Mouse (Mus musculus): ENCODE measurements around the gene Cluap1.

DNA sequence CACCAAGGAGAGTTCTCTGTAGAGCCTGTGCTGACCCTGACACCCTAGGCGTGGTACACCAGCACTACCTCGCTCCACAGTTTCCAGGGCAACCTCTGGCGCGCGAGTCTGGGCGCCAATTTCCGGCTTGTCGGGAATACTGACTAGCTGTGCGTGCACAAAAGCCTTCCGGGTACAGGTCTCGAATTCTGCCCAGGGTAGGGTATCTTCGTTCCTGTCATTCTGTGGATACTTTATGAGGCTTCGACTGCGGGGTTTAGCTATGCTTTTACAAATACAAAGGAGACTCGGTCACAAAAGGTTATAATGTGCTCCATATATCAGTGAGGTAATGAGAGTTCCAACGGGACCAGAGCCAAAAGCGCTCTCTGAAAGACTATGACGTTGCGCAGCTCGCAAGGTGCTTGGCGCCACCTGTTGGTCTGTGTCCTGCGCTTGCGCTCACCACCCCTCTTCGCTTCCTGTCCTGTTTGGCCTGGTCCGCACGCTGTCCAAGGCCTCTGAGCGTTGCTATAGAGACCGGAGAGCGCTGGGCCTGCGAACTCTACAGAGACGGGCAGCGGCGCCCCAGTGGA is at the start of gene Cluap1, which contains the start of gene 1700037C18Rik:
- TF ChIP-seq CTCF (IDR thresholded peaks at IDR 0.05), result peak; percentile 90
- no peak for TF ChIP-seq EP300 (IDR thresholded peaks at IDR 0.05)
